Mouse (Mus musculus) heart, adult 2 months (tissue): ENCODE measurements around the gene Pgpep1l.

ENCODE experiments used
- CTCF ChIP-seq: fragments of 200-600 bp; IDR thresholded peaks from 2 replicates; pipeline ENCODE4 v1.8.1; 2022; ENCODE audit warnings: antibody characterized with exemption, mild to moderate bottlenecking, moderate library complexity
- POLR2A ChIP-seq: fragments of 200-500 bp; IDR thresholded peaks from 2 replicates; pipeline ENCODE4 v1.6.1; 2011; ENCODE audit warnings: mild to moderate bottlenecking, low read depth, low read length, control low read depth; ENCODE audit not compliant: insufficient read depth

GRCm38 (mm10) chr7:68218879-68219278 is 45.2 kb downstream of the Pgpep1l start:
- TF ChIP-seq CTCF (no peak), POLR2A (no peak)
